18 mouse cellular contexts compared by ENCODE assay signal in genomic region chr7:130773914-130774630, GRCm38 (mm10). TPM values are rescaled to one million over a fixed set of nuclear protein-coding genes. Genes with fewer than 3 reads are reported as not detected.
DNase-seq lines count a peak whose midpoint lies in the region; ATAC-seq lines count a peak whose summit lies in the region.
"Had no signal": no experiment of that assay in that cellular context is flagged by ENCODE, and none has a peak within 500 bp of the region (broad histone marks: within the 10 kb centered on the region; RNA-seq: fewer than 3 reads in every experiment).

Gene Btbd16, plus strand, starts transcription at chr7:130774069.

- H3K4me1 ChIP-seq in heart, embryonic 12.5 days (replicated peaks): peaks cover 9% of the 10 kb centered on the region
- H3K4me1 ChIP-seq: limb, embryonic 13.5 days; neural tube, embryonic 12.5 days had no signal

- DNase-seq in heart, adult 18-20 months: no peak
- DNase-seq in induced T-regulatory cell, adult 2 months (ENCODE audit: low read depth): peak; percentile 56
- peak; percentile 60 for DNase-seq in thymus, postnatal 0 days (ENCODE audit: low spot score)
- no peak for DNase-seq in urinary bladder, adult 18-20 months (ENCODE audit: low spot score in 2 of 2)
- DNase-seq in right cerebral cortex, postnatal 4 days: no peak
- no peak for DNase-seq in adrenal gland, postnatal 4 days (ENCODE audit: low spot score in 2 of 2)
- DNase-seq: cerebellum, adult 18-20 months; forebrain, postnatal 0 days; gastrocnemius, postnatal 25 days had no signal

- H3K4me3 ChIP-seq in heart, embryonic 12.5 days: no peak within 1 kb of the TSS
- H3K4me3 ChIP-seq: erythroblast, embryonic 14.5 days; hindbrain, embryonic 12.5 days; left cerebral cortex, adult 2 months; limb, embryonic 13.5 days; midbrain, embryonic 15.5 days; neural tube, embryonic 12.5 days had no signal

- H3K4me2 ChIP-seq in heart, embryonic 12.5 days: no peak within 1 kb of the TSS
- H3K4me2 ChIP-seq: hindbrain, embryonic 12.5 days; limb, embryonic 13.5 days; midbrain, embryonic 15.5 days; neural tube, embryonic 12.5 days had no signal

- peak; percentile 18; the same call in 1 of the 2 replicates for ATAC-seq in heart, embryonic 12.5 days (ENCODE audit: insufficient number of reproducible peaks, low FRiP score)
- peak; percentile 77 for ATAC-seq in CD4-positive, CD25-positive, alpha-beta regulatory T cell, adult 4 months
- ATAC-seq: forebrain, postnatal 0 days; midbrain, embryonic 15.5 days had no signal

- no peaks in the 10 kb centered on the region for H3K36me3 ChIP-seq in heart, embryonic 12.5 days
- H3K36me3 ChIP-seq: hindbrain, embryonic 12.5 days; limb, embryonic 13.5 days; midbrain, embryonic 15.5 days; neural tube, embryonic 12.5 days had no signal

- H3K9ac ChIP-seq in heart, embryonic 12.5 days: no peak within 1 kb of the TSS
- H3K9ac ChIP-seq: forebrain, postnatal 0 days; hindbrain, embryonic 12.5 days; limb, embryonic 13.5 days; midbrain, embryonic 15.5 days; neural tube, embryonic 12.5 days had no signal

- no peak within 1 kb of the TSS for H3K27ac ChIP-seq in heart, embryonic 12.5 days (ENCODE audit: poor library complexity, severe bottlenecking)
- H3K27ac ChIP-seq: hindbrain, embryonic 12.5 days; left cerebral cortex, adult 2 months; limb, embryonic 13.5 days; midbrain, embryonic 15.5 days; neural tube, embryonic 12.5 days had no signal

- H3K9me3 ChIP-seq in heart, embryonic 12.5 days (replicated peaks): no peaks in the 10 kb centered on the region
- H3K9me3 ChIP-seq: hindbrain, embryonic 12.5 days; limb, embryonic 13.5 days; midbrain, embryonic 15.5 days; neural tube, embryonic 12.5 days had no signal

- 45% methylated on average over 9 of the region's 9 CpGs for WGBS in heart, embryonic 12.5 days

- no peaks in the 10 kb centered on the region for H3K27me3 ChIP-seq in heart, embryonic 12.5 days (replicated peaks)
- H3K27me3 ChIP-seq: hindbrain, embryonic 12.5 days; limb, embryonic 13.5 days; midbrain, embryonic 15.5 days; neural tube, embryonic 12.5 days had no signal

RNA-seq across cellular contexts. Expression of gene Btbd16, which starts in this region (rescaled TPM):
- 0.15 and 0.18 TPM in 2 replicates for polyA plus RNA-seq in heart, embryonic 12.5 days (2016; fragmentation: Nextera tagmentation; extraction: Ambion mirVana)
- under 1 TPM in 1 of 2 experiments, not detected in 1; 0.36 TPM for total RNA-seq in heart, adult 18-20 months (2021)
- polyA plus RNA-seq in CD4-positive, CD25-positive, alpha-beta regulatory T cell, adult 4 months (2017; shearing (Covaris generic)): 1 to 10 TPM; 6.3 to 7.4 TPM
- 0.19 and 0.62 TPM in 2 replicates for polyA plus RNA-seq in thymus, postnatal 0 days (2015; fragmentation: Nextera tagmentation; extraction: Ambion mirVana)
- total RNA-seq in adrenal gland, postnatal 4 days (2021): under 1 TPM; 0.11 to 0.36 TPM
- polyA plus RNA-seq: brain, embryonic 14.5 days; erythroblast, embryonic 14.5 days; hindbrain, embryonic 12.5 days; midbrain, embryonic 15.5 days had no signal

Comparison
In these comparisons a context has a peak if more than half of its experiments do, and no peak if none do; other contexts are left out.
1. Peak in ATAC-seq in heart, embryonic 12.5 days; RNA of the gene not detected or under 1 TPM.
2. Peak in DNase-seq in thymus, postnatal 0 days; RNA of the gene not detected or under 1 TPM.